Mouse (Mus musculus) intestine, embryonic 16.5 days (tissue): Measurements from ENCODE around the gene Sesn3. TPM values are rescaled to one million over a fixed set of nuclear protein-coding genes. Genes with fewer than 3 reads are reported as not detected.
A peak's percentile ranks its signal among the peaks of the same experiment; 100 is the strongest.

Source experiments
- ATAC-seq: fragments of 200-750 bp; cut with Nextera tagmentation; 2 replicates; pipeline ENCODE4 v1.8.0; 2017; ENCODE audit warnings: moderate TSS enrichment, moderate library complexity
- H3K27ac ChIP-seq: fragments of 300-500 bp; sonication (generic); 2 replicates; pipeline ENCODE4 v1.5.1; 2014; ENCODE audit warnings: mild to moderate bottlenecking, low read length
- H3K27me3 ChIP-seq: fragments of 300-500 bp; sonication (generic); replicated peaks from 2 replicates; pipeline ENCODE4 v1.6.1; 2014; ENCODE audit warnings: low read length, control low read depth, mixed read lengths; ENCODE audit not compliant: control insufficient read depth, insufficient read depth
- H3K36me3 ChIP-seq: fragments of 300-500 bp; sonication (generic); 2 replicates; pipeline ENCODE4 v1.6.1; 2014; ENCODE audit warnings: low read length, control low read depth; ENCODE audit not compliant: control insufficient read depth, insufficient read depth
- H3K4me1 ChIP-seq: fragments of 300-500 bp; sonication (generic); 2 replicates; pipeline ENCODE4 v1.6.1; 2014; ENCODE audit warnings: low read length, control low read depth, mixed read lengths; ENCODE audit not compliant: control insufficient read depth, insufficient read depth
- H3K4me2 ChIP-seq: fragments of 300-500 bp; sonication (generic); 2 replicates; pipeline ENCODE4 v1.6.1; 2014; ENCODE audit warnings: low read depth, low read length, control low read depth
- H3K4me3 ChIP-seq: fragments of 300-500 bp; sonication (generic); 2 replicates; pipeline ENCODE4 v1.5.1; 2014; ENCODE audit warnings: mild to moderate bottlenecking, low read length
- H3K9ac ChIP-seq: fragments of 300-500 bp; sonication (generic); 2 replicates; pipeline ENCODE4 v1.6.1; 2014; ENCODE audit warnings: low read depth, low read length
- H3K9me3 ChIP-seq: fragments of 300-500 bp; sonication (generic); 2 replicates; pipeline ENCODE4 v1.6.1; 2016; ENCODE audit warnings: low read length, control low read depth; ENCODE audit not compliant: control insufficient read depth
- WGBS: fragments of 180-500 bp; shearing (Covaris S2); extraction: QIAGEN DNeasy Blood & Tissue Kit; methylation state at CpG from one replicate; pipeline ENCODE4 v1.1.7; 2014; 5-methylcytosine and 5-hydroxymethylcytosine counted together
- polyA plus RNA-seq: library from polyadenylated mRNA; unstranded; fragments of >200 nt; fragmentation: Nextera tagmentation; extraction: Ambion mirVana; gene quantifications from 2 replicates; pipeline ENCODE4 v1.2.1, GENCODE M21; 2015

Gene Sesn3
- polyA plus RNA-seq, 1 experiment from 2014 or later: 10.6 TPM

- Histone ChIP-seq H3K4me1 (peaks cover 6% of the 10 kb centered on the region; the same call in 1 of the 2 replicates), H3K36me3 (no peaks in the 10 kb centered on the region), H3K9me3 (no peaks in the 10 kb centered on the region), H3K4me2 (no peak overlapping the region), H3K9ac (no peak overlapping the region), H3K27ac (no peak overlapping the region), H3K27me3 (no peaks in the 10 kb centered on the region), H3K4me3 (no peak overlapping the region)
- no peak for ATAC-seq
Measured at GRCm38 (mm10) chr9:14299819-14300218, 25.0 kb downstream of the Sesn3 start.

GRCm38 (mm10) chr9:14300795-14301194 lies 25.9 kb downstream of the Sesn3 start:
- Histone ChIP-seq H3K27me3 (no peaks in the 10 kb centered on the region), H3K4me2 (no peak overlapping the region), H3K9ac (no peak overlapping the region), H3K9me3 (no peaks in the 10 kb centered on the region), H3K4me1 (peaks cover 6% of the 10 kb centered on the region; the same call in 1 of the 2 replicates), H3K4me3 (no peak overlapping the region), H3K27ac (no peak overlapping the region), H3K36me3 (no peaks in the 10 kb centered on the region)
- 64% methylated on average over 6 of the region's 6 CpGs for WGBS
- no peak for ATAC-seq

GRCm38 (mm10) chr9:14304262-14304968 lies 29.5 kb downstream of the Sesn3 start:
- WGBS: 73% methylated on average over 9 of the region's 9 CpGs
- ATAC-seq: no peak
- H3K9ac ChIP-seq: no peak overlapping the region

GRCm38 (mm10) chr9:14307341-14307740 lies 32.5 kb downstream of the Sesn3 start:
- Histone ChIP-seq H3K4me2 (no peak overlapping the region), H3K27me3 (no peaks in the 10 kb centered on the region), H3K27ac (no peak overlapping the region), H3K36me3 (no peaks in the 10 kb centered on the region), H3K9ac (no peak overlapping the region), H3K4me3 (no peak overlapping the region), H3K4me1 (no peaks in the 10 kb centered on the region), H3K9me3 (no peaks in the 10 kb centered on the region)
- peak; percentile 48; the same call in 1 of the 2 replicates for ATAC-seq
- 72% methylated on average over 3 of the region's 3 CpGs for WGBS

More at GRCm38 (mm10) chr9:14304262-14304968, 29.5 kb downstream of the Sesn3 start:
- Histone ChIP-seq H3K4me3 (no peak overlapping the region), H3K4me1 (0 out of 2 replicates have a peak, but pooled peaks cover 5% of the 10 kb centered on the region), H3K9me3 (no peaks in the 10 kb centered on the region), H3K27me3 (no peaks in the 10 kb centered on the region), H3K4me2 (no peak overlapping the region), H3K36me3 (no peaks in the 10 kb centered on the region), H3K27ac (no peak overlapping the region)

DNA sequence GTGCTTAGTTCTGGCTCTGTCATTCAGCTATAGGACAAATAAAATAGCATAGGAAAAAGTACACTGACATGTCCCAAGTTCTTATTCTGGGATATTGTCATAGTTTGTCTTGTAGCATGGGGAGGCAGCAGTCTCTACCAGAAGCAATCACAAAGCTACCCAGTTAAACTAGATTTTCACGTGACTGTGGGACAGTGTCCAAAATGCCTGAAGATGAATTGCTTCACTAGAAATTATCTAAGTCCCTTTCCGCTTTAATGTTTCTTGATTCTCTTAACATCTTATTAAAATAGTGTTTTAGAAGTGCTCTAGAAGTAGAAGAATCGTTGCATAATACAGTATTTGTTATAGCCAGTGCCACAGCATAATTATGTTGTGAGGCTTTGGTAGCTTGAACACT lies 39.1 kb downstream of the Sesn3 start:
- no peaks in the 10 kb centered on the region for H3K36me3 ChIP-seq
- WGBS: 86% methylated on average over 3 of the region's 3 CpGs

DNA sequence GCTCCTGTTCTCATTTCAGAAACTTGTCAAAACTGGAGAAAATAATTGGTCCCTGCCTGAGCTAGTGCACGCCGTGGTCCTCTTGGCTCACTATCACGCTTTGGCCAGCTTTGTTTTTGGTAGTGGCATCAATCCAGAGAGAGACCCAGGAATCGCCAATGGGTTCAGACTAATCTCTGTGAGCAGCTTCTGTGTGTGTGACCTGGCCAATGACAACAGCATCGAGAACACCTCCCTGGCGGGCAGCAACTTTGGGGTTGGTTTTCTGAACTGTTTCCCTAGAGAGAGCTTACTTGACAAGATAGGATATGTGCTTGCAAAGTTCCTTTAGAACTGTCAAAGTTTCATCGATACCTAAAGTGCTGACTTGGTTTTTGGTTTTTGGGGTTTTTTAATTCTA lies 39.6 kb downstream of the Sesn3 start:
- Histone ChIP-seq H3K36me3 (no peaks in the 10 kb centered on the region), H3K4me2 (no peak overlapping the region), H3K27ac (no peak overlapping the region), H3K4me1 (no peaks in the 10 kb centered on the region), H3K9me3 (no peaks in the 10 kb centered on the region), H3K4me3 (no peak overlapping the region), H3K27me3 (no peaks in the 10 kb centered on the region), H3K9ac (no peak overlapping the region)
- ATAC-seq: no peak
- 90% methylated on average over 7 of the region's 7 CpGs for WGBS

More for the DNA sequence above, 39.1 kb downstream of the Sesn3 start:
- ATAC-seq: no peak
- Histone ChIP-seq H3K27me3 (no peaks in the 10 kb centered on the region), H3K9me3 (no peaks in the 10 kb centered on the region), H3K4me3 (no peak overlapping the region), H3K4me1 (no peaks in the 10 kb centered on the region), H3K9ac (no peak overlapping the region), H3K27ac (no peak overlapping the region), H3K4me2 (no peak overlapping the region)

DNA sequence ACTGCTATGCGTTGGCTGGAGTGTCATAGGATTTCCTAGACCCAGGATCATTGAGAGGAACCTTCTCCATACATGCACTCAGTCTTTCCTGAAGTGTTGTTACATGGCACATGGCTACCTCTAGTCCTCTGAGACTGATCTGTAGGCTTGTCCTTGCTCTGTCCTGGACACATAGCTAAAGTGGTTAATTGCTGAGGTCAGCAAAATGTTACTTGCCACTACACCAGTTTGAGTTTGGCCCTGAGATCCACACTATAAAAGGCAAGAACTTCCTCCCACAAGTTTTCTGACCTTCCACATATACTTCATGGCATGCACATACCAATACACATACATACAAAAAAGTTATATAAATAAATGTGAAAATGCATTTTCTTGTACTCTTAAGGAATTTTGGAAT lies 41.8 kb downstream of the Sesn3 start:
- H3K4me1 ChIP-seq: no peaks in the 10 kb centered on the region
- no peak overlapping the region for H3K27ac ChIP-seq
- no peaks in the 10 kb centered on the region for H3K27me3 ChIP-seq
- no peak overlapping the region for H3K4me2 ChIP-seq
- no peak overlapping the region for H3K4me3 ChIP-seq
- no peak overlapping the region for H3K9ac ChIP-seq
- no peaks in the 10 kb centered on the region for H3K9me3 ChIP-seq
- 97% methylated on average over 1 of the region's 1 CpGs for WGBS
- H3K36me3 ChIP-seq: no peaks in the 10 kb centered on the region
- no peak for ATAC-seq

DNA sequence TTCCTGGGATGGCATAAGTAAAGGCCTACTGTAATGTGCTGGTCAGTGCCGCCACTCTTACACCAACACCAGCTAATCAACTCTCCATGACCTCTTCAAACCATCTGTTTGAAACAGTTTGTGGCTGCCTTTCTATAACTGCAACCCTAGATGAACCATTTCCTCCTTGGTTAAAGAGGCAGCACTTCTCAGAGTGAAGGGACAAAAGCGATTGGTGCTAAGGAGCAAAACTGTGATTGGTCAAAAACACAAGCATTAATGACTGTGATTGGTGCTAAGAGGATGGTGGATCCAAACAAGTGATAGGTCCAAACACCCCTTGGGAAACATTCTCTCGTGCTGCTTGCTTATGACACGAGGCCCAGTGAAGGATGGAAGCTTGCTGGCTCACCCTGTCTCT lies 61.0 kb downstream of the Sesn3 start:
- H3K4me3 ChIP-seq: no peak overlapping the region
- no peak overlapping the region for H3K9ac ChIP-seq
- H3K4me1 ChIP-seq: no peaks in the 10 kb centered on the region
- no peak overlapping the region for H3K4me2 ChIP-seq
- no peaks in the 10 kb centered on the region for H3K27me3 ChIP-seq
- 74% methylated on average over 4 of the region's 4 CpGs for WGBS
- H3K36me3 ChIP-seq: no peaks in the 10 kb centered on the region
- ATAC-seq: no peak
- no peaks in the 10 kb centered on the region for H3K9me3 ChIP-seq
- no peak overlapping the region for H3K27ac ChIP-seq

DNA sequence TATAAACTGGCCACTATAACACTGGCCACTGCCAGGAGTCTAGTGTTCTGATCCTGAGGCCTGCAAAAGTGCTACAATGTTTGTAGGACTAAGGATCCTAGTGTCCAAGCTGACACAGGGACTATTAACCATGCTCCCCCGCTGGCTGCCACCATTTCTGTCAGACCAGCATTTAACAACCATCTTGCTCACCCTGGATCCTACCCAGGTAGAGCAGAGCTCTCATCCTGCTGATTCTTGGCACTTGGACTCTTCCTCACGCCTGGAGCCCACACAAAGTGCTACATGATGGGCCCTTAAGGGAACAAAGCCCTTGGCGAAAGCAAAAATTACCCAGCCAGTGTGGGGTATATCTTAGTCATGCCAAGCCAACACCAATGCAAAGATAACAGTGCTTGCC lies 62.0 kb downstream of the Sesn3 start:
- 86% methylated on average over 3 of the region's 3 CpGs for WGBS
- H3K4me3 ChIP-seq: no peak overlapping the region

DNA sequence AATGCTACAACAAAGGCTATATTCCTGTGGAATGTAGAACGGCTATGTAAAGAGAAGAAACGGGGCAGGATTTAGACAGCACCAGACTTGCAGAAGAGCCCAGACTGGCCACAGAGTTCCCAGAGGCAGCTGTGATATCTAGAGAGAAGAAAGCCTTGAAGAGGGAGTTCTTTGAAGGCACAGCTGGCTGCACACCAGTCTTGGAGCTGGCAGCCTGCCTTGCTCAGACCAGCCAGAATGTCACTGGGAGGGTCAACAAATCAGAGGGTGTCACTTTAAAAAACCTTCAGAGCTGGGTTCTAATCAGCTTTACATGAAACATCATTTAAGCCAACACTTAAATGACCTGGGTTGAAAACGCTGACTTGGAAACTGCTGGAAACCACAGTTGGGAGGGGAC lies 63.8 kb downstream of the Sesn3 start:
- Histone ChIP-seq H3K9ac (no peak overlapping the region), H3K4me1 (no peaks in the 10 kb centered on the region), H3K27ac (no peak overlapping the region), H3K27me3 (no peaks in the 10 kb centered on the region), H3K36me3 (no peaks in the 10 kb centered on the region), H3K9me3 (no peaks in the 10 kb centered on the region), H3K4me3 (no peak overlapping the region), H3K4me2 (no peak overlapping the region)
- WGBS: 69% methylated on average over 3 of the region's 3 CpGs
- ATAC-seq: no peak

More for the DNA sequence above, 62.0 kb downstream of the Sesn3 start:
- Histone ChIP-seq H3K27me3 (no peaks in the 10 kb centered on the region), H3K4me1 (no peaks in the 10 kb centered on the region), H3K4me2 (no peak overlapping the region), H3K9ac (no peak overlapping the region), H3K9me3 (no peaks in the 10 kb centered on the region), H3K27ac (no peak overlapping the region), H3K36me3 (no peaks in the 10 kb centered on the region)
- no peak for ATAC-seq
